Comparison of ENCODE assay signal across 17 mouse cellular contexts in the genomic region with DNA sequence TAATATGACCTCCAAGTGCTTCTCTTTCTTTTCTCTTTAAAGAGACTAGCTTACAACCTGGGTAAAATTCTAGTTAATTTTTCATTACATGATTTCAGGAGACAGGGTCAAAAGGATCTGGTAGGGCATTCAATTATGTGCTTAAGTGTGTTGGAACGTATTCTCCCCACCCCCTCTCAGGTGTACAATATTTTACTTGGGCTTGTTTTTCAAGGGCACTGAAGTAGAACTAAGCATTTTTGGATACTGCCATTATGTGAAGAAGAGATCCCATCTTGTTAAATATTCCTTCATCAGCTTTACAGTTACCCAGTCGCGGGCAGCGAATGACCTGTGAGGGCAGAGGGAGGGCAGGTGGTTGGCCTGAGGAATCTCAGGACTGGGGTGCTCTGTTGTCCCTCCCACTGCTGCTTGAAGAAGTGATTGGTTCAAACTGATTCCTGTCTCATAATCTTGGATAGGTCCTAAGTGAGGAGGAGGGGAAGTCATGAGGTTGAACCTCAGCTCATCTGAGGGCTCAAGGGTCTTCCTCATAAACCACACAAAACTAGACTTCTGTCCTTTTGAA.
"Had no signal": no experiment of that assay in that cellular context is flagged by ENCODE, and none has a peak within 500 bp of the region (broad histone marks: within the 10 kb centered on the region; RNA-seq: fewer than 3 reads in every experiment).

No protein-coding gene starts in this region.

- ATAC-seq: hindbrain, embryonic 16.5 days; midbrain, embryonic 16.5 days had no signal

- H3K27me3 ChIP-seq: liver, embryonic 15.5 days; midbrain, embryonic 12.5 days; neural tube, embryonic 13.5 days had no signal

- H3K4me3 ChIP-seq: left cerebral cortex, adult 2 months; limb, embryonic 10.5 days; liver, embryonic 15.5 days; midbrain, embryonic 12.5 days; neural tube, embryonic 13.5 days had no signal

- H3K9ac ChIP-seq: liver, embryonic 15.5 days; lung, embryonic 14.5 days; midbrain, embryonic 12.5 days; neural tube, embryonic 13.5 days had no signal

- H3K9me3 ChIP-seq: limb, embryonic 10.5 days; liver, embryonic 15.5 days; midbrain, embryonic 12.5 days; neural tube, embryonic 13.5 days had no signal

- H3K4me2 ChIP-seq: liver, embryonic 11.5 days; liver, embryonic 15.5 days; lung, embryonic 14.5 days; midbrain, embryonic 12.5 days; neural tube, embryonic 13.5 days had no signal

- DNase-seq: lung, embryonic 14.5 days; lung, postnatal 10 days; retina, postnatal 1 day; right cerebral cortex, postnatal 14 days; thymus, adult 18-20 months; thymus, postnatal 14 days had no signal

- H3K27ac ChIP-seq: left cerebral cortex, adult 2 months; limb, embryonic 10.5 days; liver, embryonic 15.5 days; macrophage; midbrain, embryonic 12.5 days; neural tube, embryonic 13.5 days; stomach, postnatal 0 days had no signal

- H3K4me1 ChIP-seq: limb, embryonic 10.5 days; liver, embryonic 15.5 days; megakaryocyte, embryonic 14.5 days; midbrain, embryonic 12.5 days; neural tube, embryonic 13.5 days had no signal

- H3K36me3 ChIP-seq: liver, embryonic 15.5 days; midbrain, embryonic 12.5 days; neural tube, embryonic 13.5 days had no signal
